Mouse (Mus musculus) small intestine, adult 2 months (tissue): ENCODE data around the gene Disp1. TPM values are rescaled to one million over a fixed set of nuclear protein-coding genes. Genes with fewer than 3 reads are reported as not detected.

ENCODE experiments used
- H3K27ac ChIP-seq: fragments of 200-500 bp; 2 replicates; pipeline ENCODE4 v1.5.1; 2012; ENCODE audit warnings: low read depth, low read length, control low read depth, inconsistent platforms; ENCODE audit not compliant: insufficient read depth
- H3K27me3 ChIP-seq: fragments of 200-500 bp; 2 replicates; pipeline ENCODE4 v1.6.1; 2012; ENCODE audit warnings: mild to moderate bottlenecking, moderate library complexity, low read length, inconsistent platforms; ENCODE audit not compliant: control insufficient read depth, insufficient read depth
- H3K36me3 ChIP-seq: fragments of 200-500 bp; 2 replicates; pipeline ENCODE4 v1.6.1; 2012; ENCODE audit warnings: mild to moderate bottlenecking, low read length, control low read depth, inconsistent platforms; ENCODE audit not compliant: control insufficient read depth, insufficient read depth
- H3K4me1 ChIP-seq: fragments of 200-500 bp; 2 replicates; pipeline ENCODE4 v1.6.1; 2012; ENCODE audit warnings: low read length, inconsistent platforms, mixed read lengths; ENCODE audit not compliant: control insufficient read depth, insufficient read depth, insufficient read length
- H3K4me3 ChIP-seq: fragments of 200-500 bp; 2 replicates; pipeline ENCODE4 v1.5.1; 2012; ENCODE audit warnings: low read depth, mild to moderate bottlenecking, control low read depth, inconsistent platforms, low read length, moderate library complexity
- CTCF ChIP-seq: fragments of 200-500 bp; IDR thresholded peaks from 2 replicates; pipeline ENCODE4 v1.5.1; 2012; ENCODE audit warnings: low read depth, mild to moderate bottlenecking, control low read depth, inconsistent platforms, low read length, moderate library complexity, mixed read lengths; ENCODE audit not compliant: insufficient replicate concordance, insufficient read length; ENCODE audit errors: extremely low read depth
- POLR2A ChIP-seq: fragments of 200-500 bp; IDR thresholded peaks from 2 replicates; pipeline ENCODE4 v1.6.1; 2012; ENCODE audit warnings: low read depth, mild to moderate bottlenecking, control low read depth, inconsistent platforms, low read length, moderate library complexity
- WGBS: fragments of 180-500 bp; shearing (Covaris S2); methylation state at CpG from one replicate; pipeline ENCODE4 v1.1.7; 2018; 5-methylcytosine and 5-hydroxymethylcytosine counted together
- polyA plus RNA-seq: library from polyadenylated mRNA; depleted of rRNA; stranded (reverse); fragments of >200 nt; gene quantifications from 2 replicates; pipeline ENCODE4 v1.2.3, GENCODE M21; 2012

Disp1 gene
- polyA plus RNA-seq, 1 experiment: 6.3 TPM

DNA sequence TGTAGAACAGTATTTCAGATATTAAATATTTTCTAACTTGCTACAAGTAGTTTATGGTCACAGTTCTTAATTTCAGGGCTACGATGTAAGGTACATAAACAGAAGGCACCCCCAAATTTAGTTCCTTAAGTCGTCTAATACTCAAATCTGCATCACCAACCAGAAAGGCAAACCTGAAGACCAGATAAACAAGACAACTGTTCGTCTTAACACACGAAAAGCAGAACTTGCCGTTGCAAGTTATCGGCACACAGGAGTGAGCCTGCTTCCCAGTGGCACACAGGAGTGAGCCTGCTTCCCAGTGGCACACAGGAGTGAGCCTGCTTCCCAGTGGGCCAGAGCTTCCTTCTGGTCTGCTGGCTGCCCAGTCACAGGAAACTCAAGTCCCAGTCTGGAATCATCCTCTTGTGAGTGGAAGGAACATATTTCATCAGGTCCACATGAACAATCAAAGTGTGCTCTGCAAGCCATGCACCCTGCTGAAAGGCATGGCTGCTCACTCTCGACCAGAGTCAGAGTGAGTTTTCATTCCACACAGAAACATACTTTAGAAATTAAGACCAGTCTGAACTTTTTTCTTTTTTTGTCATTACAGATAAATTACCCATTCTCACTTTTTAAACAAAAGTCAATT, 75.1 kb downstream of the Disp1 start:
- Histone ChIP-seq H3K27ac (no peak overlapping the region), H3K36me3 (no peaks in the 10 kb centered on the region), H3K27me3 (no peaks in the 10 kb centered on the region), H3K4me3 (no peak overlapping the region), H3K4me1 (peaks cover 3% of the 10 kb centered on the region; the same call in 1 of the 2 replicates)
- WGBS: 79% methylated on average over 7 of the region's 7 CpGs
- TF ChIP-seq POLR2A (no peak), CTCF (no peak)

DNA sequence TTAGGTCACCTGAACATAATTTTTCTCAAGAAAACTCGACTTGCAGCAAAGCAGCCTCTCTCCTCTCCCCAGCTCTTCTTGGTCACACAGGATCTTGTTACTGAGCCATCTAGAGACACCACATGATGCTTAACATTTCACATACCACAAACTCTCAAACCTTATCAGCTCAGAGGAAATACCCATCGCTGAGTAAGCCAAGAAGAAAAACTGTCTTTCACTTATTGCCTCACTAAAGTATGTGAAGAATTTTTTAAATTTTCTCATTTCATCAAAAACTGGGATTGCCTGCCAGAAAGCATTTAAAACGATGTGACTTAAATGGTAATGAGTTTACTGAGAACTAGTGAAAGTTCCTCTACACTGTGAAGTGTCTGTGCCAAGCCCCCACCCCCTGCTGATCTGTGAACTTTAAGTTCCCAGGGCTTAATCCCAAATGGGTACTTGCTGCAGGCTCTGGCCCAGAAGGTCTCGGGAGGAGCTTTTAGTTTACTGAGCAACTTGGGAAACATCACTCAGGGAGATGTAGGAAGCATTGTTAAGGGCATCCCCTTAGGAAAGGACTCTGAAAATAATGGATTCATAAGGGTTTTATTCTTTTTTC, 76.6 kb downstream of the Disp1 start:
- Histone ChIP-seq H3K36me3 (no peaks in the 10 kb centered on the region), H3K4me3 (no peak overlapping the region), H3K27ac (no peak overlapping the region), H3K27me3 (no peaks in the 10 kb centered on the region), H3K4me1 (peaks cover 3% of the 10 kb centered on the region; the same call in 1 of the 2 replicates)
- WGBS: 43% methylated on average over 4 of the region's 4 CpGs
- no peak for TF ChIP-seq CTCF
- no peak for TF ChIP-seq POLR2A

DNA sequence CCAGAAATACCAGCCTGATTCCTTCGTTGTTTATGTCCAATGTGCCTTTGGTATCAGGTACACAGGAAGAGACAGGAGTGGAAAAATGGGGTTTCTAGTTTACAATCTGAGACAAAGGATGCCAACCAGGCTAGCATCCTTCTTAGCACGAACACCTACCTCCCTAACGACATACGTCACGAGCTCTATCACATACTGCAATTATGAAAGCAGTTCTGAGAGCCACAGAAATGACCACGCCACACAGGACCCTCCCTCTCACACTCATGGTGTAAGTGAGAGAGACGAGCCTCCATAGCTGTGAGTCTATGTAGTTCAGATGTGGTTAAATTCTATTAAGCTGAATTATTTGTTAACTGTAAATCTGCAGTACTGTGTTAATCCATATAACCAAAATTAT, 78.1 kb downstream of the Disp1 start:
- 91% methylated on average over 7 of the region's 7 CpGs for WGBS
- TF ChIP-seq POLR2A (no peak), CTCF (no peak)
- Histone ChIP-seq H3K27me3 (no peaks in the 10 kb centered on the region), H3K4me1 (peaks cover 3% of the 10 kb centered on the region; the same call in 1 of the 2 replicates), H3K27ac (no peak overlapping the region), H3K4me3 (no peak overlapping the region), H3K36me3 (no peaks in the 10 kb centered on the region)

DNA sequence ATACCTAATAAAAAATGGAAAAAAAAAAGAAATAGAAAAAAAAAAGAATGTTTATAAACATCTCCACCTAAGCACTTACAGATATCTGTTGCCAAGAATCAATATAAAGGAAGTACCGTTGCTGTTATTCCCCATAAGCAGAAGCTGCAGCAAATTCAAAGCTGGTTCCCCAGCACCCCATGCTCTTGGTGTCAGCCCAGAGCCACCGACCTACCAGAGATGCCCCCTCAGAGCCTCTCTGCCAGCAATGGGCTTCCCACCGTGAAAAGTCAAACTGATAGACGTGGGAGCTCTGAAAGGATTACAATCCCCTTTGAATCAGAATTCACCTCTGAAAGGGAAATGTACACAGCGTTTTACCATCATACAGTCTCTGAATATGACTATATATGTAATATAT, 78.8 kb downstream of the Disp1 start:
- WGBS: 77% methylated on average over 5 of the region's 5 CpGs
- no peaks in the 10 kb centered on the region for H3K36me3 ChIP-seq
- no peaks in the 10 kb centered on the region for H3K27me3 ChIP-seq
- peaks cover 3% of the 10 kb centered on the region; the same call in 1 of the 2 replicates for H3K4me1 ChIP-seq
- TF ChIP-seq POLR2A (no peak), CTCF (no peak)
- H3K4me3 ChIP-seq: no peak overlapping the region
- H3K27ac ChIP-seq: no peak overlapping the region

DNA sequence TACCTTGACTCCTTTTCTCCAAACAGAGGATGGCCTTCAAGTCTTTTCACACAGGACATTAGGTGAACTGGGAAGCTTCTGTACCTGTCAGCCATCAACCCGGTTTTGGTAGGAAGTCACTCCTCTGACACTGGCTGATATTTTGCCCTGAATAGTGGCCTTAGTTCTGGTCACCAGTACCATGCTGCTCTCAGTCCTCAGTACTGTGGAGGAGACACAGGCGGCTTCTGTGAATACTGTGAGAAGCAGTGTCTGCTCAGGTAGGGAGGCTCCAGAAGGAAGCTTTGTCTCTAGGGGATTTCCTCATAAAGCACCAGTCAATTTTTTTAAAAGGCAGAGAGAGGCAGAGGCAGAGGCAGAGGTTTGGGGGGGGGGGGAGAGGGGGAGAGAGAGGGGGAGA, 80.0 kb downstream of the Disp1 start:
- Histone ChIP-seq H3K27me3 (no peaks in the 10 kb centered on the region), H3K4me1 (peaks cover 4% of the 10 kb centered on the region; the same call in 1 of the 2 replicates), H3K4me3 (no peak overlapping the region), H3K27ac (no peak overlapping the region), H3K36me3 (no peaks in the 10 kb centered on the region)
- TF ChIP-seq CTCF (no peak), POLR2A (no peak)
- 79% methylated on average over 2 of the region's 2 CpGs for WGBS

DNA sequence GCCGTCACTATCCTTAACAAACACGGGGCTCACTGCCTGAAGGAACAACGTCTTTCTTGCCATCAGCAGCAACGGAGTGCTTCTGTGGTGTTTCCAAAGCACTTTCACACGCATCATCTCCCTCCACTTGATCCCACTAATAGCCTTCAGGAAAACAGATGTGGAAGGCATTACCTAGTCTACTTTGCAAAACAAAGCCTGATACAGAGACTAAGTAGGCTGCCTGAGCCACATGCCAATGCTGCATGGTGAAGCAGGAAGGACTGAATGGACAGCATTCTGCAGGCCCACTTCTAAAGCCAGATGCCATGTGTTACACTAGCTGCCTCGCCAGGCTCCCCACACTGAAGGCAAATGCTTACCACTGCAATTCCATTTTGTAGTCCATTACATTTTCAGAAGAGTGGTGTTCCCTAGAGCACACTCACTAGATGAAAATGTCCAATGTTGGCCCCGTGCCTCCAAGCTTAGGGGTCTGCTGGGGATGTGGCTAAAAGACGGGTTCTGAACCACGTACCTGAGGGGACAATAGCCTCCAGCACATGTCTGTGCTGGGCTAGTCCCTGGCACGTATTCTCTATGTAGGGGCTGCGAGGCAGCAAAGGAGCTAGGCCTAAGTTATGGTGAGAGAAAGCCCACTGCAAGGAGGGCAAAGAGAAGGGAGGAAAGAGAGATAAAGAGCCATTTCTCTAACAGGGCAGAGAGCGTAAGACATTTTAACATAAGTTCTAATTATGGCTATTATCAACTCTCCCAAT, 80.6 kb downstream of the Disp1 start:
- H3K4me3 ChIP-seq: no peak overlapping the region
- H3K36me3 ChIP-seq: no peaks in the 10 kb centered on the region
- WGBS: 92% methylated on average over 12 of the region's 12 CpGs
- no peak overlapping the region for H3K27ac ChIP-seq
- H3K4me1 ChIP-seq: peaks cover 4% of the 10 kb centered on the region; the same call in 1 of the 2 replicates
- TF ChIP-seq POLR2A (no peak), CTCF (no peak)
- no peaks in the 10 kb centered on the region for H3K27me3 ChIP-seq

DNA sequence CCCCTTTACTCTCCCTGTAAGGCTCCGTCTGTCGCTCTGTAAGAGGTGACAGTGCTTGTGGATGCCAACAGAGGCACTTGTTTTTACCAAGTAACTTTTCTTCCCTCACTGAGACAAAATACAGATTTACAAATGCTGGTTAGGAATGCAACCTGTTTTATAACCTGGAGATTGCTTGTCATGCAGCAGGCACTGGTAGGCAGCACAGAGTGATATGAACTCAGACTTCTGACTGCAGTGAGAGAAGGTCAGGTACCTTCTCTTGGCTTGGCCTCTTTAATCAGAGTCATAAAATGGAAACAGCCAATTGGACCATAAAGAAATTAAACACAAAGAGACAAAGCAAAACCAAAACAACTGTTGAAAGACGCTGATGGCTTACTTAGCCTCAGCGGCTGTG, 83.2 kb downstream of the Disp1 start:
- Histone ChIP-seq H3K36me3 (no peaks in the 10 kb centered on the region), H3K4me1 (peaks cover 14% of the 10 kb centered on the region; the same call in 1 of the 2 replicates), H3K27ac (peak overlapping the region; percentile 89), H3K4me3 (peak overlapping the region; percentile 41; the same call in 1 of the 2 replicates), H3K27me3 (no peaks in the 10 kb centered on the region)
- 41% methylated on average over 4 of the region's 4 CpGs for WGBS
- no peak for TF ChIP-seq POLR2A
- TF ChIP-seq CTCF: no peak
